Mouse (Mus musculus) embryonic fibroblast, embryonic 13.5 days (primary cell): Measurements from ENCODE around the gene Nprl2.

Experiments
- CTCF ChIP-seq: IDR thresholded peaks from 2 replicates; pipeline ENCODE4 v1.5.1; 2011; ENCODE audit warnings: mild to moderate bottlenecking, control low read depth, low read length, moderate library complexity, borderline replicate concordance; ENCODE audit not compliant: insufficient read depth
- POLR2A ChIP-seq: IDR thresholded peaks from 2 replicates; pipeline ENCODE4 v1.6.1; 2011; ENCODE audit warnings: low read depth, mild to moderate bottlenecking, control low read depth, low read length, moderate library complexity

DNA sequence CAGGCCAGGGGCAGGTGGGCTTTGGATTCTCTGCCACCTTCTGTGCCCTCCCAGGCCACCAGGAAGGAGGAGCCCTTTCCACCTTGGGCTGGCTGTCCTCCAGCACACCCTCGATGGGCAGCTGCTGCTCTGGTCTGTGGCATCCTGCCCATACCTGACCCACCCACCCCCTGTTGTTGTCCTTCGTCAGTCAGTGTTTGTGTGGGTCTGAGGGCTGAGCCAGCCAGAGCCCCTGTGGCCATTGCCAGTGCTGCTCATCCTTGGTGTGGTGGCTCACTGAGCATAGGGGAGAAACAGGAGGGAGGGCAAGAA lies 19.7 kb upstream of the Nprl2 start:
- TF ChIP-seq CTCF, result no peak
- no peak for TF ChIP-seq POLR2A
